Mouse (Mus musculus): ENCODE data around the gene Gatad2a. TPM values are rescaled to one million over a fixed set of nuclear protein-coding genes. Genes with fewer than 3 reads are reported as not detected.

Gene Gatad2a
- polyA plus RNA-seq, 1 experiment from 2014 or later, result 33.2 TPM

- Histone ChIP-seq H3K4me2 (no peak overlapping the region), H3K27ac (peak overlapping the region; percentile 91), H3K9ac (no peak overlapping the region), H3K9me3 (replicated peaks) (no peaks in the 10 kb centered on the region), H3K4me3 (no peak overlapping the region), H3K27me3 (no peaks in the 10 kb centered on the region), H3K4me1 (replicated peaks) (peaks cover 25% of the 10 kb centered on the region), H3K36me3 (peaks cover 68% of the 10 kb centered on the region)
- ATAC-seq (replicated peaks; ENCODE audit: insufficient number of reproducible peaks, insufficient read depth, low FRiP score, low read depth), result no peak
- 70% methylated on average over 4 of the region's 4 CpGs for WGBS
Measured at GRCm38 (mm10) chr8:69914526-69914925, 81.7 kb downstream of the Gatad2a start.

GRCm38 (mm10) chr8:69912478-69913074, 83.6 kb downstream of the Gatad2a start:
- Histone ChIP-seq H3K36me3 (peaks cover 83% of the 10 kb centered on the region), H3K27ac (no peak overlapping the region), H3K27me3 (no peaks in the 10 kb centered on the region), H3K4me3 (no peak overlapping the region), H3K9me3 (replicated peaks) (no peaks in the 10 kb centered on the region), H3K4me1 (replicated peaks) (peaks cover 22% of the 10 kb centered on the region), H3K4me2 (no peak overlapping the region), H3K9ac (no peak overlapping the region)
- WGBS, result 90% methylated on average over 12 of the region's 12 CpGs
- ATAC-seq (replicated peaks; ENCODE audit: insufficient number of reproducible peaks, insufficient read depth, low FRiP score, low read depth), result no peak

- Histone ChIP-seq H3K36me3 (peaks cover 79% of the 10 kb centered on the region), H3K9ac (no peak overlapping the region), H3K4me1 (replicated peaks) (peaks cover 22% of the 10 kb centered on the region), H3K9me3 (replicated peaks) (no peaks in the 10 kb centered on the region), H3K27me3 (no peaks in the 10 kb centered on the region), H3K4me2 (no peak overlapping the region), H3K4me3 (no peak overlapping the region), H3K27ac (no peak overlapping the region)
- 92% methylated on average over 13 of the region's 13 CpGs for WGBS
- no peak for ATAC-seq (replicated peaks; ENCODE audit: insufficient number of reproducible peaks, insufficient read depth, low FRiP score, low read depth)
Measured at GRCm38 (mm10) chr8:69911917-69912316, 84.3 kb downstream of the Gatad2a start.

- no peak for ATAC-seq (replicated peaks; ENCODE audit: insufficient number of reproducible peaks, insufficient read depth, low FRiP score, low read depth)
- no peaks in the 10 kb centered on the region for H3K9me3 ChIP-seq (replicated peaks)
- peaks cover 26% of the 10 kb centered on the region for H3K4me1 ChIP-seq (replicated peaks)
- no peak overlapping the region for H3K4me3 ChIP-seq
- H3K36me3 ChIP-seq, result peaks cover 44% of the 10 kb centered on the region
- no peak overlapping the region for H3K4me2 ChIP-seq
- H3K27me3 ChIP-seq, result no peaks in the 10 kb centered on the region
- H3K27ac ChIP-seq, result no peak overlapping the region
- no peak overlapping the region for H3K9ac ChIP-seq
- 72% methylated on average over 2 of the region's 2 CpGs for WGBS
Measured at GRCm38 (mm10) chr8:69907106-69907505, 89.1 kb downstream of the Gatad2a start.

GRCm38 (mm10) chr8:69906260-69906659, 89.9 kb downstream of the Gatad2a start:
- no peak for ATAC-seq (replicated peaks; ENCODE audit: insufficient number of reproducible peaks, insufficient read depth, low FRiP score, low read depth)

GRCm38 (mm10) chr8:69904096-69904495, 92.1 kb downstream of the Gatad2a start:
- H3K4me1 ChIP-seq (replicated peaks), result peaks cover 43% of the 10 kb centered on the region

More at GRCm38 (mm10) chr8:69906260-69906659, 89.9 kb downstream of the Gatad2a start:
- WGBS, result 82% methylated on average over 2 of the region's 2 CpGs
- Histone ChIP-seq H3K27ac (no peak overlapping the region), H3K9ac (no peak overlapping the region), H3K9me3 (replicated peaks) (no peaks in the 10 kb centered on the region), H3K4me1 (replicated peaks) (peaks cover 31% of the 10 kb centered on the region), H3K4me3 (no peak overlapping the region), H3K27me3 (no peaks in the 10 kb centered on the region), H3K4me2 (no peak overlapping the region), H3K36me3 (peaks cover 35% of the 10 kb centered on the region)

GRCm38 (mm10) chr8:69903063-69903542, 93.1 kb downstream of the Gatad2a start:
- Histone ChIP-seq H3K27me3 (no peaks in the 10 kb centered on the region), H3K9ac (peak overlapping the region; percentile 70), H3K4me1 (replicated peaks) (peaks cover 50% of the 10 kb centered on the region), H3K4me3 (peak overlapping the region; percentile 79), H3K4me2 (peak overlapping the region; percentile 90), H3K9me3 (replicated peaks) (no peaks in the 10 kb centered on the region), H3K27ac (peak overlapping the region; percentile 93), H3K36me3 (peaks cover 8% of the 10 kb centered on the region)
- under 1% methylated on average over 45 of the region's 45 CpGs for WGBS
- ATAC-seq (replicated peaks; ENCODE audit: insufficient number of reproducible peaks, insufficient read depth, low FRiP score, low read depth), result peak; percentile 87

More at GRCm38 (mm10) chr8:69904096-69904495, 92.1 kb downstream of the Gatad2a start:
- Histone ChIP-seq H3K9me3 (replicated peaks) (no peaks in the 10 kb centered on the region), H3K4me3 (no peak overlapping the region), H3K27me3 (no peaks in the 10 kb centered on the region), H3K9ac (no peak overlapping the region), H3K4me2 (no peak overlapping the region), H3K36me3 (peaks cover 16% of the 10 kb centered on the region), H3K27ac (no peak overlapping the region)
- ATAC-seq (replicated peaks; ENCODE audit: insufficient number of reproducible peaks, insufficient read depth, low FRiP score, low read depth), result no peak
- 79% methylated on average over 8 of the region's 8 CpGs for WGBS

- peak within 1 kb of the TSS; percentile 90 for H3K4me2 ChIP-seq
- peak; percentile 12 for ATAC-seq (replicated peaks; ENCODE audit: insufficient number of reproducible peaks, insufficient read depth, low FRiP score, low read depth)
- no peaks in the 10 kb centered on the region for H3K27me3 ChIP-seq
- peaks cover 3% of the 10 kb centered on the region; the same call in 1 of the 2 replicates for H3K36me3 ChIP-seq
- H3K9ac ChIP-seq, result peak within 1 kb of the TSS; percentile 71
- peak within 1 kb of the TSS; percentile 93 for H3K27ac ChIP-seq
- H3K4me3 ChIP-seq, result peak within 1 kb of the TSS; percentile 79
- WGBS, result 4% methylated on average over 89 of the region's 89 CpGs
- peaks cover 57% of the 10 kb centered on the region for H3K4me1 ChIP-seq (replicated peaks)
- H3K9me3 ChIP-seq (replicated peaks), result no peaks in the 10 kb centered on the region
Measured at GRCm38 (mm10) chr8:69902163-69903062, 93.8 kb downstream of the Gatad2a start, which contains the start of the genes Tssk6, Ndufa13 and Yjefn3. Tssk6 (plus strand) TSS chr8:69902184. Ndufa13 (minus strand) TSS chr8:69902558. Yjefn3 (minus strand) TSS chr8:69902712.

- peaks cover 3% of the 10 kb centered on the region for H3K36me3 ChIP-seq
- H3K9ac ChIP-seq, result peak overlapping the region; percentile 71
- H3K4me3 ChIP-seq, result peak overlapping the region; percentile 79
- peak overlapping the region; percentile 93 for H3K27ac ChIP-seq
- 1% methylated on average over 41 of the region's 41 CpGs for WGBS
- no peaks in the 10 kb centered on the region for H3K9me3 ChIP-seq (replicated peaks)
- peaks cover 64% of the 10 kb centered on the region for H3K4me1 ChIP-seq (replicated peaks)
- H3K4me2 ChIP-seq, result peak overlapping the region; percentile 90
- ATAC-seq (replicated peaks; ENCODE audit: insufficient number of reproducible peaks, insufficient read depth, low FRiP score, low read depth), result peak; percentile 65
- no peaks in the 10 kb centered on the region for H3K27me3 ChIP-seq
Measured at GRCm38 (mm10) chr8:69901484-69902162, 94.6 kb downstream of the Gatad2a start.

GRCm38 (mm10) chr8:69900895-69901451, 95.2 kb downstream of the Gatad2a start:
- Histone ChIP-seq H3K4me3 (peak overlapping the region; percentile 79), H3K4me2 (peak overlapping the region; percentile 90), H3K9ac (peak overlapping the region; percentile 71), H3K4me1 (replicated peaks) (peaks cover 66% of the 10 kb centered on the region), H3K9me3 (replicated peaks) (no peaks in the 10 kb centered on the region), H3K36me3 (peaks cover 3% of the 10 kb centered on the region), H3K27me3 (no peaks in the 10 kb centered on the region), H3K27ac (peak overlapping the region; percentile 93)
- 12% methylated on average over 12 of the region's 12 CpGs for WGBS
- no peak; the same call in 1 of the 2 replicates for ATAC-seq (replicated peaks; ENCODE audit: insufficient number of reproducible peaks, insufficient read depth, low FRiP score, low read depth)

All from heart, embryonic 15.5 days (tissue).